Mouse (Mus musculus): ENCODE measurements at regions not wholly inside any gene's neighbourhood (a gene's known extent, or its start where the extent isn't known, plus 50 kb on each side); places are given as distances from the start of the nearest gene placed in this dataset.
A peak's percentile ranks its signal among the peaks of the same experiment; 100 is the strongest.

DNA sequence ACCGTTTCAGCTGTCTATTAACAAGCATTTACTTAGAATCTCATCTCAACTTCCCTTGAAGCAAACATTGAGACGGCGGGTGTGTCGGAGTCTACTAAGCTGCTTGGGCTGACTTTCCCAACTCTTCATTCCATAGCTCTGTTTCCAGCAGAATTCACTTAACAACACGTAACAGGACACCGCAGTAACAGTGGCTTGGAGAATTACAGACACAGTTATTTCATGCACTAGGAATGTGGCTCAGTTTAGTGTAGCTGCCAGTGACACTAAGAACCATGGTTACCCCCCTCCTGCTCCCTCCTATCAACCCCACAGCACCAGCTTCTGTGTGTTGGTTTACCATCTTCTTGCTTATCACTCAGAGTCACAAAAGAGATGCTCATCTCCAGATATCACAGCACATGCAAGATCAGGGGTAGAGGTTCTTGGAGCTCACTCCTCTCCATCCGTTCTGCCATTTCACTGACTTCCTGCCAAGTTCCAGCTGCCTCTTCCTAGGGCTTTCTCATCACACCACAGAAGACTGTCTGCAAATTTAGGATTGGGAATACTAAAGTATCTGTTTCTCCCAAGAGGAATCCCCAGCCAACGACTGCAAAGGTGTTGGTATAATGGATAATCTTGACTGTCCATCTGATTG is 90.7 kb downstream of the Banf2 start:
- no peak for DNase-seq (ENCODE audit: low spot score)

DNA sequence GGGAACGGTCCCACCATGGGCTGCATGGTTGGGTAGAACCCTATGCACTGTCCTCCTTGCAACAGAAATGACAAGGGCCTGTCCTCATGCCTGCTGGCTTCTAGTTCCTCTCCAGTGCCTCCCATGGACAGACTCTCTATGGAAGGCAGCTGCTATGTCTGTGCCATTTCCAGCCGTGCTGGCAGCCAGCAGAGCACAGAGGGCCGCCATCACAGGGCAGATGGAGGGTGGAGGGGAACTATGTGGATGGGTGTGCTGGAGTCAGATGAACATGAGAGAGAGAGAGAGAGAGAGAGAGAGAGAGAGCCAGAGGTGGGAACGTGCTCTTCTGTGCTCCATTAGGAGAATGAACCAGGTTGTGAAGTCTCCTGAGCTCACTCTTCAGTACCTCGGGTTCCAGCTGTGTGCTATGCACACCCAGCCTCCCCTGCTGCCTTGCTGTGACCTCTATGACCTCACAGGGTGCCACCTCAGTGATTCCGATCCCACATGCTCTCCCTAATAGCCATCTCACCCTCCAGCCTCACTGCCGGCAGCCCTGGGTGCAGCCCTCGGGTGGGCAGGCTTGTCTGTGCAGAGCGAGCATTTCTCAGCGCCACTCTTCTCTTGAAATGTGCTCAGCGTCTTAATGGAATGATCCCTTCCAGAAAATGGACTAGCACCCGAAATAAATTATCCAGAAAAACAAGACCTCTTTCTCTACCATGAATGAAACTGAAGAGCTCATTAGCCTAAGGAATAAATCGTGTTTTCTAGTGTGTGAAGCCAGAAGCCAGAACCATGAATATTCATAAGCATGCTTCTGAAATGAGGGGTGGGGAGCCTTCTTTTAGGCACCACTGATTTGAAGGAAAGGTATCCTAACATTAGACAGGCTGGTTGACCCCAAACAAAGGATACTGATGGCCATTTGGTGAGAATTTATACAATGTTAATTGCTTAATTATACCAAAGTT is 94.5 kb downstream of the Banf2 start:
- DNase-seq (ENCODE audit: low spot score) = no peak

DNA sequence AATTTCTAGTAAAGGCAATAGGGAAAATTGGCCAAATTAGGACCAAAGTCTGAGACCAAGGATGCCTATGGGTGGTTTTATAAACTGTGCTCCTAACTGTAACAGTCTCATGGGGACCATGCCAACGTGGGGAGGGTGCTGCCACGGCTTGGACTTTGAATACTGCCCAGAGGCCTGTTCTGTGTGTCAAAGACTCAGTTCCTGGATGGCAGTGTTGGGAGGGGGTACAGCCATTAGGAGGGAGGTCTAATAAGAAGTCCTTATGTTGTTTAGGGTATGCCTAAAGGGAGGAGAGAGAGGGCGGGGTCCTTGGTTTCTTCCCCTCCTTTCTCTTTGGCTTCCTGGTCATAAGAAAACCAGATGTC is 95.2 kb downstream of the Banf2 start:
- DNase-seq (ENCODE audit: low spot score) = no peak

DNA sequence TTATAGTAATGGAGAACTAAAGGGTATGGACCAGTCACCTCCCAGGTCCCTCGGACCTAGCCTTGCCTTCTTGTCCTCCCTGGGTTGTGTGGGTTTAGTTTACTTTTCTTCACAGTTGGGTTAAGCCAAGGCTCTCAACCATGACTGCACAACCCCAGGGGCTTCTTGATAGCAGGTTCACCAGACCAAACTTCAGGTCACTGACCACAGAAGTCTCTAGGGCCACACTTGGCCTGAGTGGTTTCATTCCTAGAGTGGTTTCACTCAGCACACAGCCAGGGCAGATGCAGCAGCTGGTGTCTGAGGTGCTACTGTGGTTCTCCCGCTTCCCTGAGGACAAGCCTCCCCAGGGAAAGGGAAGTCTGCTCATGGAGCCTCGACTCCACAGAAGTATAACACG is 95.7 kb downstream of the Banf2 start:
- no peak for DNase-seq (ENCODE audit: low spot score)

DNA sequence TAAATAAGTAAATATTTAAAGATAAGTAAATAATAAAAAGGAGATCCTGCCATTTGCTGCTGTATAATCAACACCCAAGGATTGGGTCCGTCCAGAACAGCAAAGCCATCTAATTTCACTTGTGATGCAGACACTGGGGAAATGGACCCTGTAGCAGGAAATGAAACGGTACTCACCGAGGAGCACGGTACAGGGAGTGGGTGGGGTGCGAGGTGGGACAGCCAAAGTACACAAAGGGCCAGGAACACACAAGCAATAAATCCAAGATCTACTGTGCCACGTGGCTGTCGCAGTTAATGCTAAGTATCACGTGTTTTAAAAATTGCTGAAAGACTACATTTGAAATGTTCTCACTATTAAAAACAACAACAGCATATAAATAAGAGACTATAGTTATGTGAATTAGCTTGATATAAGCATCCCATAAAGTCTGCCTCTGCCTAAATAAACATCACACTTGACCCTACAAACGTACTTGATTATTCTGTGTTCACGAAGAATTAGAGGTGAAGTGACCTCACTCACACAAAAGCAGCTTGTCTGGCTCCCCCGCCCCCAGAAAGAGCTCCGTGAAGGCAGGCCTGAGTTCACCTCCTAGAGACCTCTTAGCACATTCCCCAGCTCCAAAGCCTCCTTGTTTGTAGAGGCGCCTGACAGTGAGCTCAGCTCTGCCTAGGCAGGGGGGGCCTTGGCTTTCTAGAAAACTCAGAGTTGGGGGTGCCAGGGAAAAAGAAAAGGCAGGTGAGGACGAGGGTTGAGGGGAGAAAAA is 101.1 kb downstream of the Banf2 start:
- no peak for DNase-seq (ENCODE audit: low spot score)

DNA sequence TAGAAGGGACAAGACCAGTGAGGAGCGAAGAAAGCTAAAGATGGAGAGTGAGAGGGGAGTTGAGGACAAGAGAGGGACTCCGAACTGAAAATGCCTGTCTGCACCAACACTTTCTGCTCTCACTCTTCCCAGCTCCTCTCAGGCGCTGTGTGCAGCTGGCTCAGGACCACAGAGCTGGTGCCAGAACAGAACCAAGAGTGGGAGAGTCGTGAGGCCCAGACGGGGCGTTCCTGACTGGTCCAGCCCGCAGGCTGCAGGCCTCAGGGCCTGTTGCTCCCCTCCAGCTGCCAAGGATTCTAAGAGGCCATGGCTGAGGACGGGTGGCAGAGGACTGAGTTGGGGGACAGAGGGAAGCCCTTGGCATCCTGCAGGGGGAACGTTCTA is 101.7 kb downstream of the Banf2 start:
- peak; percentile 49 for DNase-seq (ENCODE audit: low spot score)

DNA sequence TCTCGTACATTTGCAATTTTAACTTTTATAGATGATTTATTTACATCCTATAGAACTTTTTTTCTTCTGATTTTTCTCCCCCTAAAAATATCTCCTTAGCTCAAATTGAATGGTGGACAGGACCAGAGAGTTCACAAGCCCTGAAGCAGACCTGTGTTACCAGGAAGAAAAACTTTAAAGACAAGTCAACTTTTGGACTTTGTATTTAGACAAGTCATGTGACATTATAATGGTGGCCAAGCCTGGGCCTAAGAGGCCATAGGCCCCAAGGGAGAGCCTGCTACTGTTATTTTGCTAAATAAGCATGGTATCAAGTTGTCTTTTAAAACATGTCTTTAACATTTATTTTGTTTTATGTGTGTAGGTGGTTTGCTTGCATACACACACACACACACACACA is 102.7 kb downstream of the Banf2 start:
- DNase-seq (ENCODE audit: low spot score) = no peak

DNA sequence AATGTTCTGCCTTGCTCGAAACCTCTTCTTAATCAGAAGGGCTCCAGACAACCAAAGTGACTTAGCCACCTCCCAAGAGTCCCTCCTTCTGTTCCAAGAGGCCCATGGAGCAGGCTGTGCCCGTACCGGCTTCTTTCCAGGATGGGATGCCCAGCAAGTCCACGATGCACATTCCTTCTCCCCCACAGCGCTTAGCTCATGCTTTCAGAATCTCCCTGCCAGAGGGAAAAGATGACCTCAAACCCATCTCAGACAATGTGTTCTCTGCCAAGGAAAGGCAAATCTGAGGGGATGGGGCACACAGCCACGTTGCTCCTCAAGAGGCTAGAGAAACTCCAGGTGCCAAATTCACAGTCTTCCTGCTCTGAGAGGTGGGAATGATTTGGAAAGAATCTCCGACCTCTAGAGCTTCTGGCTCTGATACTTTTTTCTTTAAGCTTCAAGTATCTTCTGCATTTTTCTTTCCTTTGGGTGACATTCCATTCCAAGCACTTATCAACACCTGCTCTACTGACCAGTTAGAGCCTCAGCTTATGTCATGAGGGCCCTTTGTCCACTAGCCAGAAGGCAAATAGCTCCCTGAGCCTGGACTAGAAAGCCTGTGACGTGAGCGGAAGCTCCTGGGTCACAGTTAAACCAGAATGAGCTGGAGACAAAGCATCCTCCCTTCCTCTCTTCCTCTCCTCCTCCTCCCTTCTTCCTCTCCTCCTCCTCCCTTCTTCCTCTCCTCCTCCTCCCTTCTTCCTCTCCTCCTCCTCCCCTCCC is 110.9 kb downstream of the Banf2 start:
- DNase-seq (ENCODE audit: low spot score) = no peak

DNA sequence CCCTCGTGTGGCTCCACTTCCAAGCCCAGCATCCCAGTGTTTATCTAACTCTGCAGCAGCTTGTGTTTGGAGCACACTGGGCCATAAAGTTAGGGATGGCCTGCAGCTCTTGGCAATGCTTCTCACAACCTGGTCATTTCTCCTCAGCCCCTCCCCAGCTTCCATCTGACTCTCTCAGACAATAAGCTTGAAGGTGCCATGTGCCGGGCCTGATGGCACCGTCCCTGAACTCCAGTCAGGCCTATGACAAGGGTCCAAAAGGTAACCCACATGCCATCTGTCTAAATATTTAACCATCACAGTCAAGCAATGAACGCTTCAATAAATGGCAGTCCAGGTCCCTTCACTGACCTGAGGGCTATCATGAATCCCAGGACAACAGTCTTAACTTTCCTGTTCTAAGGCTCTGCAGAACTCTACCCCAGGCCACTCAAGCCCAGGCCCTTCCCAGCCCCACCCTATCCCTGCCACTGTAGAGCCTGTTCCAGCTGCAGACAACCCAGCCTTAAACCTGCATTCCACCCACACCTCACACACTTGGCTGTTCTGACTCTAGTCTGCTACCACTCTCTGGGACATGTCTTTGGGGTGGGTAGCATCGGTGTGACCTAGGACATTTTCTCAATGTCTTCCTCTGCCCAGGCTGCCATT is 111.8 kb downstream of the Banf2 start:
- no peak for DNase-seq (ENCODE audit: low spot score)

DNA sequence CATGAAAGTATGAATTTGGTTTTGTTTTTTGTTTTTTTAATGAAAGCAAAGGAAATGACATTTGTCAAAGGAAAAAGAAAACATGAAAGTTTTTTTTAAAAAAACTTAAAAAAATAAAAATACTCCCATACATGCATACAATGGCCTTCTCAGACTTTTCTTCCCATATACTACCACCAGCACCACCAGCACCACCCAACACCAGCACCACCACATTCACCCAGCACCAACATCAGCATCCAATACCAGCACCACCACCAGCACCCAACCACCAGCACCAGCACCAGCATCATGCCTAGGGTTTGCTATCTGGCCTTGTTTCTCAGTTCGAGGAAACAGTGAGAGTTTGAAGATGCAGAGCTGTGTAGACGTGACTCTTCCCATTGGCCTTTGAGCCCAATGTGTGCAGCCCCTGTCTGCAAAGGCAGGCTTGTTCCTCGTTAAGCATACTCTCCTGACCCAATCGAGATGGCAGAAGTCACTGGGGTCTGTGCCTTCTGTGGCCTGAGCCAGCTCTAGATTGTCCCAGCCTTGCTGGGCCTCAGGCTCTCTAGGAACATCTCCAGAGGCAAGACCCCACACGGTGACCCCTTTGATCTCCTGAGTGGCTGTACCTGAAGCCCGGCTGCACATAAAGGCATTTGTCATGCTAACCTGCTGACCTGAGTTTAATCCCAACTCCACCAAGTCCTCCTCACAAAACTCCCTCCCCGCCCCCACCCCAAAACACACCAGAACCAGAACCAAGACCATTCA is 113.8 kb upstream of the Mgme1 start:
- no peak for DNase-seq (ENCODE audit: low spot score)

DNA sequence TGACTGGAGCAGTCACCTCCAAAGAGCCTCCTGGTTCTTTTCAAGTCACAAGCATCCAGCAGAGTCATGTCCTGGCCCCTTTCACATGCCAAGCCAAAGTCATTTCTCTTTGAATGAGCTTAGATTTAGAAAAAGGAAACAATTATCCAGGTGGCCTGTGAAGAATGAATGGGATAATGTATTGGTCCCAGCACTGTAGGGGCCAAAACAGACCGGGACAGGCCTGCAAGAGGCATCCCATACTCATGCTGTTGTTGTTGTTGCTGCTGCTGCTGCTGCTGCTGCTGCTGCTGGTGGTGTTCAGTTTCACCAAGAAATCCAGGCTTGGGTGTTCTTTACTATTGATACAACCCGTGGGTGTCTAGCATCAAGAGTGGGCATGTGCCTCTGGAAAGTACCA is 113.1 kb upstream of the Mgme1 start:
- no peak for DNase-seq (ENCODE audit: low spot score)

DNA sequence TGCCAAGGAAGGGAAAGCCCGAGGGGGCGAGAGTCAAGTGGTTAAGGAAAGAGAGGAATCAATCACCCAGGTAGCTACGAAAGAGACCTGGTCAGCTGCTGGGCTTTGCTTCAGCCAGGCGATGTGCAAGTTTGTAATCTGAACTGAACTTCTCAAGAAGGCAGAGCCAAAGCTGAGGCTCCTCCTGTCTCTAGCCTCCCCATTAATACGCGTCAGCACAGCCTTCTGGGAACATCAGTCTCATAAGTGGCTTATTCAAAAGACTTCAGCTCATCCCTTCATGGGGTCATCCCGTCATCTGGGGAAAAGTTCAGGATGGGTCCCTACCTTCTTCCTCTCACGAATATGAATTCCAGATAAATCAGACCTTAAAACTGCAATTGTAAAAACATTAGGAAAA is 112.2 kb upstream of the Mgme1 start:
- no peak for DNase-seq (ENCODE audit: low spot score)

DNA sequence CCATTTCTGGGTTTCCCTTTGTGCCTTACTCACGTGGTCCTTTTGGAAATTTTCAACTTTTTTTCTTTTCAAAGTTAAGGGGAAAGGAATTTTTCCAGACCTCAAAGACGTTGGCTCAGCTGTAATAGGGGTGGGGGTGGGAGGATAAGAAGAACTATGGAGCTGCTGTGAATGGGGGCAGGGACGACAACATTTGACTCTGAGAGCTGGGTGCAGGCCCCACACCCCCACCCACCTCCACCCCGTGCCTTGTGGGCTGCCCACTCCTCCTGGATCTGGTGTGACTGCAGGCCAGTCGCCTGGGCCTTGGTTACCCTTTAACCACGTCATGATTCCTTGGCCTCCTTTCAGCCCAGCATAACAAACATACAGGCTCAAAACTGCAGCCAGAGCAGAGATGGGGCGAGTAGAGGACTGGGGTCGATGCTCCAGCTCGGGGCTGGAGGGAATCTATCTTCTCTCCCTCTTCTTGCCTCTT is 110.6 kb upstream of the Mgme1 start:
- no peak for DNase-seq (ENCODE audit: low spot score)

DNA sequence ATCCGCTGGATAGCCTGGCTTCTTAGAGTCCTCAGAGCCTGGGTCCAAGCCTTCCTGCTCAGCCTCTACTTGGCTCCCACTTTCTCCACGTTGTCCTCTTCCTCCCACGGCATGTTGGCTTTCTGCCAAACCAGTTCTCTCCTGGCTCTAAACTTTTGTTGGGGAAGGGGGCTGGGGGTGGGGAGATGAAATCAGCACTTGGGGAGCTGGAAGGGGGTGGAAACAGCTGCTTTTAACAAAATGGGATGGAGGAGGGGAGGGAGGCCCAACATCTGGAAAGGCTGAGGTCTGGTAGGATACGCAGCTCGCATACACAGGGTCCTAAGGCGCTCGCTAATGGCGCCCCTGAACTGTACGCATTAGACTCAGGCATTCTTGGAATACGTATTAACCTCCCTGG is 110.0 kb upstream of the Mgme1 start:
- no peak for DNase-seq (ENCODE audit: low spot score)

DNA sequence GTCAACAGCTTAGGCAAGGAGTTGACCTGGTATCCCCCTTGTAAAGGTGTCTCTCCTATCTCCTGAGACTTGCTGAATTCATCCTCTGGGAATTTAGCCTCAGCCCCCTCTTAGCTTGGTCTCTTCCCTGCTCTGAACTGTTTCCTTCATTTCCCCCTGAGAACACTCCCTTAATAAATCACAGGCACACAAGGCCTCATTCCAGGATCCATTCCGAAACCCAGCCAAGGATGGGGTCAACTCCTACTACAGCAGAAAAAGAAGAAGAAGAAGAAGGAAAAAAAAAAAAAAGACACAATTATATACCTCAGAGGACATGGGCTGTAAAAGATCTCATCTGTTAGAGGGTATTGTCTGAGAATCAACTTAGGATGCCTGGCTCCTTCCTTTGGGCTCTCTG is 108.6 kb upstream of the Mgme1 start:
- no peak for DNase-seq (ENCODE audit: low spot score)

DNA sequence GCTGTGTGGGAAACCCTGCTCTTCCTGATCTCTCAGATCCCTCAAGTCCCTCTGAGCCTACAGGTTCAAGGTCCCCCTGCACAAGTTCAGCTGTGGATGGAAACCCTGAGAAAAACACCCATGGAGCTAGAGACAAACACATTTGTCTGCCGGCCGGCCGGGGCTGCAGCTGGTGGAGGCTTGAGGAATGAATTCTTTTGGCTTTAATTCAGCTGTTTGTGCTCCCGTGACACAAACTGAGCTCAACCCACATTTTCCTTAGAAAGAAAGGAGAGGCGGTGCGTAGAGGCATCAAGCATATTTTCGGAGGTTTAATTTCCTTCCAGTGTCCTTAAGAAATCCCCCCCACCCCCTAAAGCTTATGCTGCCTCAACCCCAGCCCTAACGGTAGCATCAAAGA is 106.4 kb upstream of the Mgme1 start:
- DNase-seq (ENCODE audit: low spot score) = no peak

DNA sequence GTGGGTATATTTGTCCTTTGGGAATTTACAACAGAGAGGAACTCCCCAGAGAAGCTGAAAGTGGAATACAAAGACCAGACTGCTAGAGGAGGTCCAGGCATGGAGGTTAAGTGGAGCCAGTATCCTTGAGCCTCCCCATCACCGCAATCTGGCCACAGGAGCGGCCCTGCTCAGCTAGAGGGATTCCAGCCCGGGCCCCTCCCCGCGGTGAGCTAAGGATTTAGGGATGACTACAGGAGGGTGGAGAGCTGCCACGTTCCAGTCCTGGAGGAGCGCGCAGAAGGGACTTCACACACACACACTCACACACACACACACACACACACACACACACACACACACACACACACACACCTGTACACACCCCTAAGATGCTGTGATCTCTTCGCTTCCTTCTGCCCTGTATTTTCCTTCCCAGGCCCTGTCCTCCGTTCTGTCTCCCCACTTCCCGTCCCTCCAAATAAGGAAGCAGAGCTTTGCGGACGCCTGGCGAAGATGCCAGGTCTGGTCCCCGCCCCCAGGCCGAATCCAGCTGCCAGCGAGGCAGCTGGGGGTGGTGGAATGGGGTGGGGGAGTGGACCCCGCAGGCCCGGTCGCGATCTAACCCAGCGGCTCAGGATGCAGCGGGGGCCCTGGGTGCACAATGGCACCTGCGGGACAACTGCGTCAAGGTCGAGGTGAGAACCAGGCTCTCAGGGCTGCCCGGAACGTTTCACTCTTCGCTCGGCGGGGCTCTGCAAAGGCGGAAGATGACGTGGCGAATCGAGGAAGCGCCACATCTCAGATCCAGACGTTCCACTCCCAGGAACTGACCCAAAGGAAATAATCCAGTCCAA is 105.3 kb upstream of the Mgme1 start:
- DNase-seq (ENCODE audit: low spot score) = peak; percentile 74

DNA sequence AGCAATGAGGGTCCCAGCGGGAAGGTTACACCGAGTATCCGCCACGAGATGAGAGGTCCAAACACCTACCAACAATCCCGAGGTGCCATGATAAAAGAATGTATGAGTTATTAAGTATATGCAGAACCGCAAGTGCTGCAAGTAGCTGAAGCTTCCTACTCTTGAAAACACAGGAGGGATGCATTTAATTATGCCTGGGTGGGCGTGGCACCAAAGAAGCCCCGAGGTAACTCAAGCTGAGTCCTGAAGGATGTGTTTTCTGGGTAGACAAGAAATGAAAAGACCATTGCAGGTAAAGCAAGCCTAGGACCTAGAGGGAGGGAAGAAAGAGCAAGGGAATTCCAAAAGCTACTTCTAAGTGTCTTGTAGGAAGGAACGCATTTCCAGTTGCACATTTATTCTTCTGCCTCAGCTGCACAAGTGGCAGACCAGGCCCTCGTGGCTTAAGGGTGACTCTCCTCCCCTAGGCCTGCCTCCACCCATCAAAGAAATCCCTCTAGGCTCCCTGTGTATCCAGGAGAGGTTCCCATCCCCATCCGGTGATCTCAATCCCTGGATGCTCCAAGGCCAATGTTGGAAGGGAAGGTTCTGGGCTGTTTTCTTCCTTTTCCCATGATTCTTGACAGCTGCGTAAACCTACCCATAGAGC is 104.2 kb upstream of the Mgme1 start:
- no peak for DNase-seq (ENCODE audit: low spot score)

DNA sequence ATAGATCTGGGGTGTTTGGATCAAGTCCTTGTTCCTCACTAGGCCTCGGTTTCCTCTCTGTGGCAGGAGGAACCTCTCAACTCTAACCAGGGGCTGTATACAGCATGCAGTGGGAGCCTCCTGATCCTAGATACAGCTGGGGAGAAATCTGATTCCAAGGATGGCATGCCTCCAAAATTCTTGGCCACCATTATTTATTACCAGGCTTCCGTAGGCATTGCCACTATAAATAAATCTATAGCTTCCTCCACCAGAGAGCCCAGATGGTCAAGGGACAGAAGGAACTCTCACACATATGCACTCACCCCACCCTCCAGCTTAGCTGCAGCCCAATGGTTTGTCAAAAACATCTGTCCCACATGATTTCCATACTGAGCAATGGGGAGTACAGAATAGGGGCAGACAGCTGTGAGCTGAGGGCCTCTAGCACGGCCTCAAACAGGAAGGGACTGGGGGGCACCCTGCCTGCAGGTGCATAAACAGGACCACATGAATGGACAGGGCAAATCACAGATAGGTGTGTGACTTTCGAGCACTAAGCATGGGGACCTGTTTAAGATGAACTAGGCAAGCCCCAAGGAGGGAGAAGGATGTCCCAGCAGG is 100.8 kb upstream of the Mgme1 start:
- DNase-seq (ENCODE audit: low spot score) = no peak
